Mouse (Mus musculus): ENCODE measurements at regions not wholly inside any gene's neighbourhood (a gene's known extent, or its start where the extent isn't known, plus 50 kb on each side); places are given as distances from the start of the nearest gene placed in this dataset.

- no peak for TF ChIP-seq CTCF (IDR thresholded peaks at IDR 0.05; ENCODE audit: borderline replicate concordance, extremely low read depth, insufficient read depth, insufficient read length)
- TF ChIP-seq POLR2A (IDR thresholded peaks at IDR 0.05; ENCODE audit: borderline replicate concordance, extremely low read depth, insufficient read depth, insufficient read length, poor library complexity, severe bottlenecking), result no peak
Measured at GRCm38 (mm10) chr8:92209081-92209480, 148.3 kb upstream of the Irx5 start.

Data from brain, embryonic 14.5 days (tissue).